Mouse (Mus musculus) neural tube, embryonic 11.5 days (tissue): ENCODE results near the gene Fndc9. TPM values are rescaled to one million over a fixed set of nuclear protein-coding genes. Genes with fewer than 3 reads are reported as not detected.

ENCODE experiments used
- ATAC-seq: fragments of 200-750 bp; cut with Nextera tagmentation; 2 replicates; pipeline ENCODE4 v1.8.0; 2017; ENCODE audit warnings: moderate number of reproducible peaks, mild to moderate bottlenecking, moderate TSS enrichment, moderate library complexity; ENCODE audit not compliant: insufficient read depth, low FRiP score, low TSS enrichment
- DNase-seq: peaks from one replicate; pipeline ENCODE4 v3.0.0-alpha.2; 2015; ENCODE audit warnings: low spot score
- H3K27ac ChIP-seq: fragments of 300-500 bp; sonication (generic); 2 replicates; pipeline ENCODE4 v1.5.1; 2014; ENCODE audit warnings: low read depth, mild to moderate bottlenecking, low read length
- H3K27me3 ChIP-seq: fragments of 300-500 bp; sonication (generic); 2 replicates; pipeline ENCODE4 v1.6.1; 2014; ENCODE audit warnings: mild to moderate bottlenecking, low read length, mixed read lengths; ENCODE audit not compliant: control insufficient read depth, insufficient read depth
- H3K36me3 ChIP-seq: fragments of 300-500 bp; sonication (generic); 2 replicates; pipeline ENCODE4 v1.6.1; 2014; ENCODE audit warnings: mild to moderate bottlenecking, low read length, moderate library complexity, mixed read lengths; ENCODE audit not compliant: control insufficient read depth, insufficient read depth
- H3K4me1 ChIP-seq: fragments of 300-500 bp; sonication (generic); 2 replicates; pipeline ENCODE4 v1.6.1; 2014; ENCODE audit warnings: low read length, mixed read lengths; ENCODE audit not compliant: control insufficient read depth, insufficient read depth
- H3K4me2 ChIP-seq: fragments of 300-500 bp; sonication (generic); 2 replicates; pipeline ENCODE4 v1.6.1; 2014; ENCODE audit warnings: low read depth, mild to moderate bottlenecking, moderate library complexity
- H3K4me3 ChIP-seq: fragments of 300-500 bp; sonication (generic); 2 replicates; pipeline ENCODE4 v1.5.1; 2014; ENCODE audit warnings: low read depth, low read length
- H3K9ac ChIP-seq: fragments of 300-500 bp; sonication (generic); 2 replicates; pipeline ENCODE4 v1.6.1; 2014; ENCODE audit warnings: mild to moderate bottlenecking, low read length
- H3K9me3 ChIP-seq: fragments of 300-500 bp; sonication (generic); 2 replicates; pipeline ENCODE4 v1.6.1; 2016; ENCODE audit warnings: low read length; ENCODE audit not compliant: control insufficient read depth
- WGBS: fragments of 180-500 bp; shearing (Covaris S2); extraction: QIAGEN DNeasy Blood & Tissue Kit; methylation state at CpG from one replicate; pipeline ENCODE4 v1.1.7; 2014; 5-methylcytosine and 5-hydroxymethylcytosine counted together
- polyA plus RNA-seq: library from polyadenylated mRNA; unstranded; fragments of >200 nt; fragmentation: Nextera tagmentation; extraction: Ambion mirVana; gene quantifications from 2 replicates; pipeline ENCODE4 v1.2.1, GENCODE M21; 2014

Fndc9 gene
- polyA plus RNA-seq, 1 experiment from 2014 or later = 0.54 TPM

DNA sequence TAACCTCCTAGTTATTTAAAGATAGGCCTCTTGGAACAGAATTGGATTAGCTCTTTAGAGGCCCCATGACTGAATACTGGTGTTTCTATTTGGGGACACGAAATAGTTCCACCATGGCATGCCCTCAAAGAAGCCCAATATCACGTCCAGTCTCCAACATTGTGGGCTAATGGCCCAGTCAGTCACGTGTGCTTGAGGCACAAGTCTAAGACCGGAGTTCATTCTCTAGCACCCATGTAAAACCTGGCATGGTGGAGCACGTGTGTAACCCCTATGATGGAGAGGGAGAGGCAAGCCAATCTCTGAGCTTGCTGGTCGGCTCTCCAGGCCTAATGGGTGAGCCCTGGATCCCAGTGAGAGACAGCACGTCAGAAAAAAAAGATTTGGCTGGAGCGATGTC lies 40.8 kb downstream of the Fndc9 start:
- ATAC-seq (no peak), DNase-seq (no peak)
- H3K4me3 ChIP-seq = no peak overlapping the region
- no peak overlapping the region for H3K9ac ChIP-seq
- 90% methylated on average over 8 of the region's 8 CpGs for WGBS
- H3K4me2 ChIP-seq = no peak overlapping the region
- H3K27ac ChIP-seq = no peak overlapping the region
- H3K36me3 ChIP-seq = peaks cover 4% of the 10 kb centered on the region
- H3K27me3 ChIP-seq = no peaks in the 10 kb centered on the region
- no peaks in the 10 kb centered on the region for H3K4me1 ChIP-seq
- no peaks in the 10 kb centered on the region for H3K9me3 ChIP-seq

DNA sequence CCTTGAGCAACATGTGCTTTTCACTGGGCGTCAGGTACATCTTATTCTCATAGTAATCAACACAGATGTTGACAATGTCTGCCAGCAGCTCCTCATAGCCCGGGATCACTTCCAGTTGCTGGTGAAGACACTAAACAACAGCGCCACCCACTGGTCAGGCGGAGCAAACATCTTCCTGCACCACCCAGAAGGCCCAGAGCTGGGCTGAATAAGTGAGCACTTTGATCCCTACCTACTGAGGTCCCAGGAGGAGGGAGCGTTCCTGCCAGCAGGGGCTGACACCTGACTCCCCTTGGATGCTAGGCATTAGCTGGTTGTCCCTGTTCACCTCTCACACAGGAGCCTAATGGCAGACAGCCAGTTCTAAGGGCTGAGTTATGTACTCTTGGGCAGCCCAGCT lies 41.4 kb downstream of the Fndc9 start:
- no peak overlapping the region for H3K9ac ChIP-seq
- H3K9me3 ChIP-seq = no peaks in the 10 kb centered on the region
- no peak for ATAC-seq
- no peaks in the 10 kb centered on the region for H3K27me3 ChIP-seq
- 50% methylated on average over 5 of the region's 5 CpGs for WGBS
- no peaks in the 10 kb centered on the region for H3K4me1 ChIP-seq
- H3K4me2 ChIP-seq = no peak overlapping the region
- H3K4me3 ChIP-seq = no peak overlapping the region
- H3K27ac ChIP-seq = no peak overlapping the region
- DNase-seq = no peak
- H3K36me3 ChIP-seq = peaks cover 4% of the 10 kb centered on the region

DNA sequence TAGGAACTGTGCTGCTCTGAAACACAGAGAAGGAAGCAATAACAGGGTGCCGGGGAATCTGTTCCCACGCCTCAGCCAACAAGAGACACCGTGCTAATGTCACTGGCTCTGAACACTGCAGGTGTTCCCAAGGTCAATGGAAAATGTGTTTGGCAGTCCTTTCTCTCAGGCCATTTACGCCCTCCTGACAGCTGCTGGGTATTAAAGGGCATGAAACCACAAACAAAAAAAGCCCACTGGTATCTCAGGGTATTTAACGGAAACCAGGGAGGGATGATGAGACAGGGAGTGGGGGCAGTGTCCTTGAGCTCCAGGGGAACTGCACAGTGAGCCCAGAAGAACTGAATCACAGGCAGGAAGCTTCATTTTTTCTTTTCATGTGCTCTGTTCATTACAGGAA lies 42.8 kb downstream of the Fndc9 start:
- Histone ChIP-seq H3K27me3 (no peaks in the 10 kb centered on the region), H3K4me2 (no peak overlapping the region), H3K4me1 (no peaks in the 10 kb centered on the region), H3K27ac (no peak overlapping the region), H3K9me3 (no peaks in the 10 kb centered on the region), H3K36me3 (peaks cover 2% of the 10 kb centered on the region; the same call in 1 of the 2 replicates), H3K9ac (no peak overlapping the region), H3K4me3 (no peak overlapping the region)
- 54% methylated on average over 5 of the region's 5 CpGs for WGBS
- no peak for DNase-seq
- no peak for ATAC-seq

DNA sequence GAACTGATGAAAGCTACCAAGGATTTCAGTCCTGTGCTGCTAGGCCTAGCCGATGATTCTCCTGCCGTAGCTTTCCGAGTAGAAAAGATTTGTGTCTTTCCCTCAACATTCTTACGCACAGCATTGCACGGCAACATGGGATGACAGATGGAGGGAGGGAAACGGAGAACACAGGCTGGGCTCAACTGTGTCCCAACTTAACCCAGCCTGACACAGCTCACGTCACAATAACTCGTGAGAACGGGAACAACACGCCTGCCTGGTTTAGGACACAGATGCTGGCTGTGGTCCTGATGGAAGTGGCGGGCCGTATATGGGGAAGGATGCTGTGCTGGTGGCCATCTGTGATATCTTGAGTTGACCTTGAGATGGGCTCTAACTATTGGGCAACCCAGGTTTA lies 43.4 kb downstream of the Fndc9 start:
- DNase-seq (no peak), ATAC-seq (no peak)
- no peak overlapping the region for H3K4me2 ChIP-seq
- no peak overlapping the region for H3K4me3 ChIP-seq
- 90% methylated on average over 12 of the region's 12 CpGs for WGBS
- no peak overlapping the region for H3K9ac ChIP-seq
- H3K27me3 ChIP-seq = no peaks in the 10 kb centered on the region
- H3K4me1 ChIP-seq = no peaks in the 10 kb centered on the region
- no peaks in the 10 kb centered on the region for H3K9me3 ChIP-seq
- H3K27ac ChIP-seq = no peak overlapping the region
- H3K36me3 ChIP-seq = peaks cover 2% of the 10 kb centered on the region; the same call in 1 of the 2 replicates

DNA sequence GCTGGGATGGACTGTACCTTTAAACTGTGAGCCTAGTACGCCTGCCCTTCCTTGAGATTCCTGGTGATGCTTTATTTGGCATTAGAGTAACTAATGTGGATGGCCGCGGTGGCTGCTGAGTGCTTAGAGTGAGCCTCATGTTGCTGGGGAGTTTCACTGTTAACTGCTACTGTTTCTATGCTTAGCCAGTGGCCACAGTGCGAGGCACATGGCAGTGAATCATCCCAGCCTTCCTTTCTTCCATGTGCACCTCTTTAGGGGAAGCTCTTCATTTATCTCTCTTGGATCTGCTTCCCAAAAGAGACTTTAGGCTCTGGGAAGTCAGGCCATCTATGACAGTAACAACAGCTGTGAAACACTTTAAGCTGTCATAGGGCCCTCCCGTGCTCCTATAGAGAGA lies 47.3 kb downstream of the Fndc9 start:
- ATAC-seq = no peak
- no peak for DNase-seq
- Histone ChIP-seq H3K9ac (no peak overlapping the region), H3K4me2 (no peak overlapping the region), H3K4me3 (no peak overlapping the region), H3K9me3 (no peaks in the 10 kb centered on the region), H3K36me3 (peaks cover 2% of the 10 kb centered on the region; the same call in 1 of the 2 replicates), H3K4me1 (no peaks in the 10 kb centered on the region), H3K27ac (no peak overlapping the region), H3K27me3 (no peaks in the 10 kb centered on the region)
- WGBS = 87% methylated on average over 5 of the region's 5 CpGs

DNA sequence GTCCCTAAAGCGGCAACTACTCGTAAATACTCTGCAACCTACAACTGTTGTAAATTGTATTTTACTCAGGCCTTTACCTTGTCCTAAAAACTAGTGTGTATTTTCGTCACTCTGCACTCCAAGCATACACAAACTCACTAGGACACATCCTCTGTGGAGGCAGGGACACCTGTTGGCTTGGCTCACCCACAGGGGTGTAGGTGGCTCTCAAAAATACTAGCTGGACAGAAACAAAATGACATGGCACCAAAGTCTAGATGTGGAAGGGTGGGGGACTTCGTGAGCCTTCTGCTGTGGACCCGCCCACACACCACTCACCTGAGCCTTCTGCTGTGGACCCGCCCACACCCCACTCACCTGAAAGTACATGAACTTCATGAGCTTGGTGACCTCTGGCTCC lies 48.5 kb downstream of the Fndc9 start:
- no peak overlapping the region for H3K4me2 ChIP-seq
- WGBS = 94% methylated on average over 6 of the region's 6 CpGs
- DNase-seq (no peak), ATAC-seq (no peak)
- no peak overlapping the region for H3K9ac ChIP-seq
- no peak overlapping the region for H3K4me3 ChIP-seq
- H3K4me1 ChIP-seq = no peaks in the 10 kb centered on the region
- H3K36me3 ChIP-seq = peaks cover 2% of the 10 kb centered on the region; the same call in 1 of the 2 replicates
- H3K27me3 ChIP-seq = no peaks in the 10 kb centered on the region
- no peaks in the 10 kb centered on the region for H3K9me3 ChIP-seq
- H3K27ac ChIP-seq = no peak overlapping the region

DNA sequence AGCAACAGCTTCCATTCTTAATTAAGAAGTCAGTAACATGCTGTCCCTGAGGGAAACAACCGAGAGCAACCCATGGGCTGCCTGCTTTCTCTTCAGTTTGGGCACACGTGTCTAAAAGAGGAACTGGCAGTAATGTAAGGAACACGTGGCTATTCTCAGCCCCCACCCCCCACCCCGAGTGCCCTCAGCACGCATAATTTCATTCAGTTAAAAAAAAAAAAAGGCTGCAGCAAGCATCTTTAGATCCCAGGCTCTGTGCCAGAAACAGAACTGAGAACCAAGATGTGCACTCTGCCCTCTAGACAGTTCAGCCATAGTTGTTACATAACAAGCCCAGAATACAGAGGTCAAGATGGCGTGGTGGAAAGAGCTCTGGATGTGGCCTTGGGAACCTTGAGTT lies 51.5 kb downstream of the Fndc9 start:
- WGBS = 64% methylated on average over 6 of the region's 6 CpGs
- H3K9ac ChIP-seq = no peak overlapping the region
- peaks cover 3% of the 10 kb centered on the region; the same call in 1 of the 2 replicates for H3K4me1 ChIP-seq
- ATAC-seq = no peak
- no peaks in the 10 kb centered on the region for H3K9me3 ChIP-seq
- no peaks in the 10 kb centered on the region for H3K27me3 ChIP-seq
- no peak overlapping the region for H3K27ac ChIP-seq
- no peak overlapping the region for H3K4me2 ChIP-seq
- DNase-seq = no peak
- H3K4me3 ChIP-seq = no peak overlapping the region
- no peaks in the 10 kb centered on the region for H3K36me3 ChIP-seq

DNA sequence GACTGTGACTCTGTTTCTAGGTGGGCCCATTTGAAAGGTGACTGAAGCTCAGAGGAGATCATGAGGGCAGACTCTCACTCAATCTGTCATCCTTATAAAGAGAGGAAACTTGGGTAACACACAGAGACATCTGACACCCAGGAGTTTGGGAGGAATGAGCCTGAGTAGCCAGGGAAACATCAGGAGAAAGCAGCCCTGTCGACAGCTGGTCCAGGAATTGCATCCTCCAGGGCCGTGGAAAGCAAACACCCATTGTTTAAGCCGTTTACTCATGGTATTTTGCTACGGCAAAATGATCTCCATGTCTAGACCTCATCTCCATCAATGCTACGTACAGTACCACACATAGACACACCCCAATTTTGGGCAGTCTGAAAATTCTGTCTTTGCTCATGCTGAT lies 52.8 kb downstream of the Fndc9 start:
- H3K4me1 ChIP-seq = peaks cover 3% of the 10 kb centered on the region; the same call in 1 of the 2 replicates
- no peak for DNase-seq
- H3K9ac ChIP-seq = no peak overlapping the region
- no peaks in the 10 kb centered on the region for H3K36me3 ChIP-seq
- H3K27me3 ChIP-seq = no peaks in the 10 kb centered on the region
- no peak overlapping the region for H3K27ac ChIP-seq
- no peak overlapping the region for H3K4me2 ChIP-seq
- 76% methylated on average over 5 of the region's 5 CpGs for WGBS
- ATAC-seq = no peak
- H3K9me3 ChIP-seq = no peaks in the 10 kb centered on the region
- no peak overlapping the region for H3K4me3 ChIP-seq

DNA sequence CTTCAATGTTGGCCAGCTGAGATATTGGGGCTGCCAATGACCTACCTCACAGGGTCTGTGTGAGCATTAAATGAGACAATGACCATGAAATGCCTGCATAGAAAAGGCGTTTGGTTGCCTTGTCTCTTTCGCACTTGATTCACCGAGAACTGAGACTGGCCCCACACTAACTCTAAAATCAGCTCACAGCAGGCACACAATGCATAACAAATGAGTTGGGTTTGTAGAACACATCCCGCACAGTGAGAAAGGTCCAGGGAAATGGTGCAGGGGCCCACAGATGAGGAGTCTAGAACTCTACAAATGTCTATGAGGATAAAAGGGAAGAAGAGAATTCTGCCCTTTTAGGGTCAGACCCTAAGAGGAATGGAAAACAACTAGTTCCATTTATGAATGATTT lies 53.7 kb downstream of the Fndc9 start:
- ATAC-seq (no peak), DNase-seq (no peak)
- H3K4me3 ChIP-seq = no peak overlapping the region
- no peak overlapping the region for H3K27ac ChIP-seq
- no peaks in the 10 kb centered on the region for H3K36me3 ChIP-seq
- 54% methylated on average over 4 of the region's 4 CpGs for WGBS
- H3K27me3 ChIP-seq = no peaks in the 10 kb centered on the region
- no peak overlapping the region for H3K9ac ChIP-seq
- no peaks in the 10 kb centered on the region for H3K9me3 ChIP-seq
- H3K4me2 ChIP-seq = no peak overlapping the region
- peaks cover 3% of the 10 kb centered on the region; the same call in 1 of the 2 replicates for H3K4me1 ChIP-seq
